ENCODE assay signal across 30 mouse cellular contexts in the genomic region with DNA sequence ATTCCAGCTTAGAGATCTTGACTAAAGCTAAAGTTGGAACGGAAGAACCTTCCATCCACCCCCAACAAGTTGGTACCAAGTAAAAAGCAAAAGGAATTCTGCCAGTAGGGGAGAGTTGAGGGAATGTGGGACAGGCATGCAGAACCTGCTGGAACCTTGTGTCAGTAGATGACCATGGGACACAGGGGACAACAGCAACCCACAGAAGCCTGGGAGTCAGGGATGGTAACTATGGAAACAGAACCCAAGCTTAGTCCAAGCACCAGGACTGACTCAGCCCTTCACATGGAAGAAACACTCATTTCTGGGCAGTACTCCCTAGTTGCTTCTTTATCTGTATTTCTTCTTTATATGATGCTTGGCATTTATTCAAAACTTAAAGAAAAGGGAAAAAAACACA. TPM values are rescaled to one million over a fixed set of nuclear protein-coding genes. Genes with fewer than 3 reads are reported as not detected.
DNase-seq lines count a peak whose midpoint lies in the region; ATAC-seq and TF ChIP-seq lines count a peak whose summit lies in the region.
"Had no signal": no experiment of that assay in that cellular context is flagged by ENCODE, and none has a peak within 500 bp of the region (broad histone marks: within the 10 kb centered on the region; RNA-seq: fewer than 3 reads in every experiment).

No protein-coding gene starts in this region.

- TF ChIP-seq CTCF in layer of hippocampus, adult 2 months (conservative IDR thresholded peaks at IDR 0.05), result no peak

- no peak overlapping the region for H3K4me3 ChIP-seq in layer of hippocampus, adult 2 months
- H3K4me3 ChIP-seq: embryonic facial prominence, embryonic 10.5 days; embryonic facial prominence, embryonic 13.5 days; erythroblast, embryonic 14.5 days; forebrain, embryonic 12.5 days; forebrain, embryonic 15.5 days; heart, embryonic 10.5 days; heart, embryonic 13.5 days had no signal

- ATAC-seq in frontal cortex, adult (ENCODE audit: low TSS enrichment), result peak; percentile 80
- ATAC-seq in granulocyte monocyte progenitor cell, adult 5-6 weeks (replicated peaks; ENCODE audit: poor library complexity, severe bottlenecking), result no peak
- ATAC-seq: forebrain, embryonic 15.5 days; hindbrain, postnatal 0 days; inflammation-experienced regulatory T-cells, adult 6 months; Patski had no signal

- peak overlapping the region; percentile 55; the same call in 1 of the 2 replicates for H3K27ac ChIP-seq in layer of hippocampus, adult 2 months
- H3K27ac ChIP-seq: embryonic facial prominence, embryonic 10.5 days; embryonic facial prominence, embryonic 13.5 days; forebrain, embryonic 12.5 days; forebrain, embryonic 15.5 days; heart, embryonic 10.5 days; heart, embryonic 13.5 days; hindbrain, embryonic 14.5 days; hindbrain, postnatal 0 days had no signal

- DNase-seq in frontal cortex, postnatal 10 days (ENCODE audit: low spot score in 2 of 2), result no peak
- no peak for DNase-seq in layer of hippocampus, adult 2 months (ENCODE audit: low spot score in 2 of 2)
- DNase-seq in layer of hippocampus, postnatal 14 days (ENCODE audit: low spot score in 2 of 2), result no peak
- DNase-seq in right cerebral cortex, adult 2 months (ENCODE audit: low spot score in 2 of 2), result peak; percentile 21 to 34
- no peak for DNase-seq in right cerebral cortex, postnatal 14 days
- DNase-seq: adrenal gland, postnatal 10 days; adrenal gland, postnatal 36 days; cerebellum, adult 11 months; cerebellum, adult 2 months; cerebellum, adult 9-11 months; cerebellum, postnatal 36 days; embryo, embryonic 11 days; gastrocnemius, postnatal 10 days; gastrocnemius, postnatal 36 days; heart, adult 18-20 months; heart, postnatal 14 days; heart, postnatal 4 days had no signal

RNA-seq across cellular contexts. Expression of a gene that starts 54.6 kb away (rescaled TPM):
- total RNA-seq in layer of hippocampus, adult 2 months (2021), result 1,000 to 10,000 TPM; 1,333 to 1,442 TPM
- total RNA-seq in layer of hippocampus, postnatal 14 days (2021), result 1,000 to 10,000 TPM; 1,488 to 1,503 TPM
- total RNA-seq in granulocyte monocyte progenitor cell, adult 5-6 weeks (2014; fragmentation: Nextera tagmentation), result not detected in 2 replicates
- total RNA-seq in granulocyte monocyte progenitor cell, adult 5-6 weeks (2017), result not detected in 2 replicates

Comparison
In these comparisons a context has a peak if more than half of its experiments do, and no peak if none do; other contexts are left out.
1. DNase-seq: peak in right cerebral cortex, adult 2 months (2 of 2); none in frontal cortex, postnatal 10 days (0 of 2), layer of hippocampus, adult 2 months (0 of 2), layer of hippocampus, postnatal 14 days (0 of 2) and right cerebral cortex, postnatal 14 days (single experiment).
2. RNA of a gene that starts 54.6 kb away (total RNA-seq): 1,488 to 1,503 TPM in layer of hippocampus, postnatal 14 days and 1,333 to 1,442 TPM in layer of hippocampus, adult 2 months; not detected in granulocyte monocyte progenitor cell, adult 5-6 weeks; every median in the first group is over 1,000 times any median in the second.